Mouse (Mus musculus) G1E (cell line): ENCODE data around the gene G6pc3.

Source experiments
- CTCF ChIP-seq: IDR thresholded peaks from 2 replicates; pipeline ENCODE4 v1.5.1; 2012; ENCODE audit warnings: low read depth, low read length, inconsistent platforms, mixed read lengths
- TAL1 ChIP-seq: conservative IDR thresholded peaks from 2 replicates; pipeline ENCODE4 v1.6.1; 2012; ENCODE audit warnings: low read depth, low read length, inconsistent platforms, mixed read lengths

GRCm38 (mm10) chr11:102236022-102236421, 46.6 kb downstream of the G6pc3 start:
- TF ChIP-seq TAL1 = no peak
- no peak for TF ChIP-seq CTCF
